Mouse (Mus musculus): Measurements from ENCODE around the gene Pole4.

DNA sequence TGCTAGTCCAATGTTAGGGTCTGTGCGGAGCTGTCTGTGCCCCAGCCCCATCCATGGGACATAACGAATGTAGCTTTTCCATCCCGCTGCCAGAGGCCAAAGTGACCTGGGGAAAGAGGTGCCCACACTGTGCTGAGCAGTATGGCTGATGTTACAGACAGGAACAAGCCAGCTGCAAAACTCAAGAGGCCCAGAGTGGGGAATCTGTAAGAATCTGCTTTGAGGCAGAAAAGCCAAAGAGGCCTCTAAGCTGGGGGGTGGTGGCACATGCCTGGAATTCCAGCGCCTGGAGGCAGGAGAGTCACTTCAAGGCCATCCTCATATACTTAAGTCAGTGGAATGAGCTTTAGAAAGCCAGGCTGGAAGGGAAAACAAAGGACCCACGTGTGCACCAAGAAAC lies 18.2 kb upstream of the Pole4 start:
- no peak for TF ChIP-seq HCFC1 (IDR thresholded peaks at IDR 0.05; ENCODE audit: borderline replicate concordance, insufficient read depth, low read length)
- TF ChIP-seq ZNF384 (IDR thresholded peaks at IDR 0.05; ENCODE audit: low read depth, low read length): no peak
- TF ChIP-seq ZC3H11A (IDR thresholded peaks at IDR 0.05; ENCODE audit: borderline replicate concordance, low read depth, low read length): no peak
